Mouse (Mus musculus): ENCODE data around the gene Syn3. TPM values are rescaled to one million over a fixed set of nuclear protein-coding genes. Genes with fewer than 3 reads are reported as not detected.
A peak's percentile ranks its signal among the peaks of the same experiment; 100 is the strongest.

The Syn3 gene
- polyA plus RNA-seq, 1 experiment from 2014 or later, result 0.22 TPM

DNA sequence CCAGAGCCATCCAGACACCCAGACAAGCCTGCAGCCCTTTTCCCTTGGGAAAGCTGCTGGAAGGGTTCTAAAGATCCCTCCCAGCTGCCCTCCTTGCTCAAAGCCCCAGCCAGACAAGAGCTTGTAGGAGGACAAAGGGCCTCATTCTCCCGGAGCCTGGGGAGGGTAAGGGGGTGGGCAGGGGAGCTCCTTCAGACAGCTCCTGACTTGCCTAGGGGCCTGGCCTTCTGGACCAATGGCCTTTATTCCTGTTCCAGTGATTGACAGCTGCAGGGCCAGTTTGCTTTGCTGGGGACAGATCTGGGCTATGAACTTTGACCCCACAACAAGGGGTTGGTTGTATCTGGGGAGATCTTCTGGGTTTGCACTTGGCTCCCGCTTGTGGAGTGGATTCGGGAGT lies 429.4 kb downstream of the Syn3 start:
- H3K9ac ChIP-seq (ENCODE audit: low read depth, low read length), result no peak overlapping the region
- no peak overlapping the region for H3K27ac ChIP-seq (ENCODE audit: low read length)
- H3K27me3 ChIP-seq (ENCODE audit: control insufficient read depth, insufficient read depth, low read depth, low read length), result no peaks in the 10 kb centered on the region
- 59% methylated on average over 3 of the region's 3 CpGs for WGBS (ENCODE audit: insufficient replicate concordance)
- H3K36me3 ChIP-seq (ENCODE audit: control insufficient read depth, insufficient read depth), result no peaks in the 10 kb centered on the region
- no peak overlapping the region for H3K4me2 ChIP-seq (ENCODE audit: low read depth, low read length)
- H3K4me1 ChIP-seq (ENCODE audit: control insufficient read depth, low read depth, low read length), result no peaks in the 10 kb centered on the region
- ATAC-seq (ENCODE audit: low read depth), result peak; percentile 41; the same call in 1 of the 2 replicates
- H3K4me3 ChIP-seq (ENCODE audit: low read depth, low read length), result no peak overlapping the region
- H3K9me3 ChIP-seq (replicated peaks; ENCODE audit: control insufficient read depth, low read length), result no peaks in the 10 kb centered on the region

DNA sequence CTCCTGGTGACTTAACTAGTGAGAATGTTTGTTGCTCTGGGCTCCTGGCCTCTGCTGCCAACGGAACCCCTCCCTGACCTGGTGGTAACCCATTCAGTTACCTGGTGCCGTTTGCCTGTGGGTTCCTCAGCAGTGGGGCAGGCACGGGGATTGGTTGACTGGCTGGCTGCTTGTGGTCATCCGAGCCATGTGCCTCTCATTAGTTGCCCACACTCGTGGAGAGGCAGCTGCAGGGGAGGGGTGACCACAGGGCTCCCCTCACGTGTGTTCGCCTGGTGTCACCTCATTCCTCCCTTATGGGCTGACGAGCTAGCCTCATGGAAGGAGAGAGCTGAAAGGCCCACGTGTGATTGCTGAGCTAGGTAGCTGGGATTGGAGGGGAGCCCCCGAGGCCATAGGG lies 430.8 kb downstream of the Syn3 start:
- H3K27me3 ChIP-seq (ENCODE audit: control insufficient read depth, insufficient read depth, low read depth, low read length), result no peaks in the 10 kb centered on the region
- WGBS (ENCODE audit: insufficient replicate concordance), result 52% methylated on average over 10 of the region's 10 CpGs
- H3K36me3 ChIP-seq (ENCODE audit: control insufficient read depth, insufficient read depth), result no peaks in the 10 kb centered on the region
- H3K4me2 ChIP-seq (ENCODE audit: low read depth, low read length), result no peak overlapping the region
- H3K9ac ChIP-seq (ENCODE audit: low read depth, low read length), result no peak overlapping the region
- no peak overlapping the region for H3K27ac ChIP-seq (ENCODE audit: low read length)
- ATAC-seq (ENCODE audit: low read depth), result no peak
- no peaks in the 10 kb centered on the region for H3K4me1 ChIP-seq (ENCODE audit: control insufficient read depth, low read depth, low read length)
- H3K9me3 ChIP-seq (replicated peaks; ENCODE audit: control insufficient read depth, low read length), result no peaks in the 10 kb centered on the region
- no peak overlapping the region for H3K4me3 ChIP-seq (ENCODE audit: low read depth, low read length)

GRCm38 (mm10) chr10:86066651-86067050 lies 432.0 kb downstream of the Syn3 start:
- H3K4me3 ChIP-seq (ENCODE audit: low read depth, low read length), result no peak overlapping the region
- WGBS (ENCODE audit: insufficient replicate concordance), result 67% methylated on average over 5 of the region's 5 CpGs
- H3K9me3 ChIP-seq (replicated peaks; ENCODE audit: control insufficient read depth, low read length), result no peaks in the 10 kb centered on the region
- H3K36me3 ChIP-seq (ENCODE audit: control insufficient read depth, insufficient read depth), result no peaks in the 10 kb centered on the region
- H3K4me2 ChIP-seq (ENCODE audit: low read depth, low read length), result no peak overlapping the region
- no peak overlapping the region for H3K9ac ChIP-seq (ENCODE audit: low read depth, low read length)
- no peaks in the 10 kb centered on the region for H3K4me1 ChIP-seq (ENCODE audit: control insufficient read depth, low read depth, low read length)
- ATAC-seq (ENCODE audit: low read depth), result no peak
- H3K27me3 ChIP-seq (ENCODE audit: control insufficient read depth, insufficient read depth, low read depth, low read length), result no peaks in the 10 kb centered on the region
- H3K27ac ChIP-seq (ENCODE audit: low read length), result no peak overlapping the region

DNA sequence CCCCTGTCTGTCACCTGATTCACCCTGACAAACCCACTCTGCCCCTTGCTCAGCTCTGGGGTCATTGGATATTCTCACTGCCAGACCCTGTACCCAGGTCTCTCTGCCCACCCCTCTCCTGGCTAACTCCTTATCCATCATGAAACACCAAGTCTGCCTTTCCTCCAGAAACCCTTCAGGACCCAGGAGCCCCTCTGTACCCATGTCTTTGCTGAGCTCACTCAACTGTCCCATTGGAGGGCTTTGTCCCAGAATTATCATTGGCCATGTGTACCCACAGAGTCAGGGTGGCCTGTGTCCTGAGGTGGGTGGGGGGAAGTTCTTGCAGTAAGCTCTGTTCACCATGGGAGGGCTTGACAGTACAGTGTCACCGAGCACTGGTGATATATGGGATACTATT lies 433.0 kb downstream of the Syn3 start:
- Histone ChIP-seq H3K9ac (ENCODE audit: low read depth, low read length) (no peak overlapping the region), H3K4me2 (ENCODE audit: low read depth, low read length) (no peak overlapping the region), H3K27ac (ENCODE audit: low read length) (no peak overlapping the region), H3K4me1 (ENCODE audit: control insufficient read depth, low read depth, low read length) (no peaks in the 10 kb centered on the region), H3K36me3 (ENCODE audit: control insufficient read depth, insufficient read depth) (no peaks in the 10 kb centered on the region), H3K27me3 (ENCODE audit: control insufficient read depth, insufficient read depth, low read depth, low read length) (no peaks in the 10 kb centered on the region), H3K9me3 (replicated peaks; ENCODE audit: control insufficient read depth, low read length) (no peaks in the 10 kb centered on the region), H3K4me3 (ENCODE audit: low read depth, low read length) (no peak overlapping the region)
- 58% methylated on average over 1 of the region's 1 CpGs for WGBS (ENCODE audit: insufficient replicate concordance)
- ATAC-seq (ENCODE audit: low read depth), result no peak

GRCm38 (mm10) chr10:86064937-86065336 lies 433.8 kb downstream of the Syn3 start:
- H3K27ac ChIP-seq (ENCODE audit: low read length), result no peak overlapping the region
- H3K9me3 ChIP-seq (replicated peaks; ENCODE audit: control insufficient read depth, low read length), result no peaks in the 10 kb centered on the region
- H3K4me2 ChIP-seq (ENCODE audit: low read depth, low read length), result no peak overlapping the region
- no peaks in the 10 kb centered on the region for H3K4me1 ChIP-seq (ENCODE audit: control insufficient read depth, low read depth, low read length)
- H3K9ac ChIP-seq (ENCODE audit: low read depth, low read length), result no peak overlapping the region
- H3K36me3 ChIP-seq (ENCODE audit: control insufficient read depth, insufficient read depth), result no peaks in the 10 kb centered on the region
- peak; percentile 71 for ATAC-seq (ENCODE audit: low read depth)
- H3K4me3 ChIP-seq (ENCODE audit: low read depth, low read length), result no peak overlapping the region
- H3K27me3 ChIP-seq (ENCODE audit: control insufficient read depth, insufficient read depth, low read depth, low read length), result no peaks in the 10 kb centered on the region
- WGBS (ENCODE audit: insufficient replicate concordance), result 13% methylated on average over 4 of the region's 4 CpGs

GRCm38 (mm10) chr10:86063018-86063384 lies 435.7 kb downstream of the Syn3 start:
- no peak overlapping the region for H3K4me2 ChIP-seq (ENCODE audit: low read depth, low read length)
- H3K4me1 ChIP-seq (ENCODE audit: control insufficient read depth, low read depth, low read length), result no peaks in the 10 kb centered on the region
- 79% methylated on average over 8 of the region's 8 CpGs for WGBS (ENCODE audit: insufficient replicate concordance)
- no peak overlapping the region for H3K4me3 ChIP-seq (ENCODE audit: low read depth, low read length)
- no peaks in the 10 kb centered on the region for H3K9me3 ChIP-seq (replicated peaks; ENCODE audit: control insufficient read depth, low read length)
- H3K36me3 ChIP-seq (ENCODE audit: control insufficient read depth, insufficient read depth), result no peaks in the 10 kb centered on the region
- ATAC-seq (ENCODE audit: low read depth), result no peak
- H3K27ac ChIP-seq (ENCODE audit: low read length), result no peak overlapping the region
- H3K9ac ChIP-seq (ENCODE audit: low read depth, low read length), result no peak overlapping the region
- no peaks in the 10 kb centered on the region for H3K27me3 ChIP-seq (ENCODE audit: control insufficient read depth, insufficient read depth, low read depth, low read length)

DNA sequence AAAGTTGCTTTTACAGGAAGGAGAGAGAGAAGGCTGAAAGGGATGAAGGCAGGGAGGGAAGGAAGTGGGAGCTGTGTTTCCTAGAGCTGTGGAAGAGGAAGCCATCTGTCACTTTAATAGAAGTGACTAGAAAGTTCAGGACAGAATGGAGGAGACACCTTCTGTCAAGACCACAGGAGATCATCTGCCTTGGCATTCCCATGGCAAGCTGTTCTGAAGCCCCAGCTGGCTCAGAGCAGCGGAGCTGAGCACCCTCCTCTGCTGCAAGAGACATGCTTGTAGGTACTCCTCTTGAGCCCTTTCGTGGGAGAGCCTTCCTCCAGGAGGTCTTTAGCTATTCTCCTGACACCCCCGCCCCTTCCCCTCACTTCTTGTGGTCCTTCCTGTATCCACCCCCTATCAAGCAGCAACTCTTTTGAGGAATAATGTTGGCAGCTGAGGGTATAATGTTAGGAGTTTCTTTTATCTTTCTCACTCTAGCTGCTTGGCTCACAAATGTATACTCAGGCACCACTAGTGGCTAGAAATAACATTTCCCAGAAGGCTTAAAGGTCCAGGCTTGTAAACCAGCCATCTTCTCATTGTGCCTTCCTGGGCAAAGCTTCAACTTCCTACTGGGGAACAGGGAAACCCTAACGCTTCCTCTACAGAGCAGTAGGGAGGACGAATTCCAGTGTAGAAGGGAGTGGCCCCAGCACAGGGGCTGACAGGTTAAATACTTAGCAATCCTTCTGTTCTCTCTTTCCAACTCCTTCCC lies 436.3 kb downstream of the Syn3 start:
- no peaks in the 10 kb centered on the region for H3K4me1 ChIP-seq (ENCODE audit: control insufficient read depth, low read depth, low read length)
- no peak overlapping the region for H3K4me2 ChIP-seq (ENCODE audit: low read depth, low read length)
- ATAC-seq (ENCODE audit: low read depth), result no peak
- no peaks in the 10 kb centered on the region for H3K9me3 ChIP-seq (replicated peaks; ENCODE audit: control insufficient read depth, low read length)
- no peak overlapping the region for H3K27ac ChIP-seq (ENCODE audit: low read length)
- H3K27me3 ChIP-seq (ENCODE audit: control insufficient read depth, insufficient read depth, low read depth, low read length), result no peaks in the 10 kb centered on the region
- no peaks in the 10 kb centered on the region for H3K36me3 ChIP-seq (ENCODE audit: control insufficient read depth, insufficient read depth)
- H3K9ac ChIP-seq (ENCODE audit: low read depth, low read length), result no peak overlapping the region
- 46% methylated on average over 5 of the region's 5 CpGs for WGBS (ENCODE audit: insufficient replicate concordance)
- H3K4me3 ChIP-seq (ENCODE audit: low read depth, low read length), result no peak overlapping the region

DNA sequence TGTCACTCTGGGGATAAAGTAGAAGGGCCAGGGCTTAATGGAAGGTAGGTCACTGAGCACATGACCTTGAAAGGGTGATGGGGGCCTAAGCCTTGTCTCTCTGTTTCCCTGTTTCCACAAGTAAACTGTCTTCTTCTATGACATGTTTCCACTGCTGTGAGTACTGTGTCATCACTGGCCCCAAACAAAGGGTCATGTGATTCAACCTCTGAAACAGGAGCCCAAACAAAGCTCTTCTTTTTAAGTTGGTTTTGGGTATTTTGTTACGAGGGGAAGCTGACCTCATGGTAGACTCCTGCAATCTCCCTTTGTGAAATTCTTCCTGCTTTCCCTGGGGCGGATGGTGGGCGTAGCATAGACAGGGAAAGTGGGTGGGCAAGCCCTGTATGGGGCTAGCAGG lies 438.4 kb downstream of the Syn3 start:
- 68% methylated on average over 3 of the region's 3 CpGs for WGBS (ENCODE audit: insufficient replicate concordance)
- H3K9me3 ChIP-seq (replicated peaks; ENCODE audit: control insufficient read depth, low read length), result no peaks in the 10 kb centered on the region

DNA sequence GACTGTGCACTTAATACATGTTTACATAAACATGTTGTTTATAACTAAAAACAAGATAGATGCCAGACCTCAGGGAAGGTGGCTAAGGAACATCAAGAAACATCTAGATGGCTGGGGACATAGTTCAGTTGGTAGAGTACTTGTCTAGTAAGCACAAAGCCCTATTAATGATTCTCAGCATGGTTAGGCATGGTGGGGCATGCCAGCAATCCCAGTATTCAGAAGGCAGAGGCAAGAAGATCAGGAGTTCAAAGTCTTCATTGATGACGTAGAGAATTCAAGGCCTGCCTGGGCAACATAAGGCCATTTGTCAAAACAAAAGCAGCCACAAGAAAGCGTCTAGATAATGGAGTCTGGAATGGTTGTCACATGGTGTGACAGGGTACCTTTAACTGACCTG lies 441.0 kb downstream of the Syn3 start:
- ATAC-seq (ENCODE audit: low read depth), result no peak
- H3K4me3 ChIP-seq (ENCODE audit: low read depth, low read length), result no peak overlapping the region
- 83% methylated on average over 2 of the region's 2 CpGs for WGBS (ENCODE audit: insufficient replicate concordance)
- peaks cover 8% of the 10 kb centered on the region for H3K4me1 ChIP-seq (ENCODE audit: control insufficient read depth, low read depth, low read length)
- no peak overlapping the region for H3K9ac ChIP-seq (ENCODE audit: low read depth, low read length)
- no peak overlapping the region for H3K4me2 ChIP-seq (ENCODE audit: low read depth, low read length)
- H3K27ac ChIP-seq (ENCODE audit: low read length), result no peak overlapping the region
- H3K36me3 ChIP-seq (ENCODE audit: control insufficient read depth, insufficient read depth), result 0 out of 2 replicates have a peak, but pooled peaks cover 5% of the 10 kb centered on the region
- no peaks in the 10 kb centered on the region for H3K9me3 ChIP-seq (replicated peaks; ENCODE audit: control insufficient read depth, low read length)
- H3K27me3 ChIP-seq (ENCODE audit: control insufficient read depth, insufficient read depth, low read depth, low read length), result no peaks in the 10 kb centered on the region

More for the DNA sequence above, 438.4 kb downstream of the Syn3 start:
- Histone ChIP-seq H3K36me3 (ENCODE audit: control insufficient read depth, insufficient read depth) (no peaks in the 10 kb centered on the region), H3K4me2 (ENCODE audit: low read depth, low read length) (no peak overlapping the region), H3K9ac (ENCODE audit: low read depth, low read length) (no peak overlapping the region), H3K27me3 (ENCODE audit: control insufficient read depth, insufficient read depth, low read depth, low read length) (no peaks in the 10 kb centered on the region), H3K27ac (ENCODE audit: low read length) (no peak overlapping the region), H3K4me1 (ENCODE audit: control insufficient read depth, low read depth, low read length) (no peaks in the 10 kb centered on the region), H3K4me3 (ENCODE audit: low read depth, low read length) (no peak overlapping the region)
- no peak for ATAC-seq (ENCODE audit: low read depth)
